Mouse (Mus musculus): ENCODE measurements around the gene Slc17a3.

GRCm38 (mm10) chr13:23822213-23822612 lies 17.0 kb upstream of the Slc17a3 start:
- TF ChIP-seq CTCF (IDR thresholded peaks at IDR 0.05; ENCODE audit: borderline replicate concordance, control insufficient read depth, extremely low read depth, insufficient read depth, low read length, poor library complexity) (no peak), POLR2A (IDR thresholded peaks at IDR 0.05; ENCODE audit: control insufficient read depth, extremely low read depth, insufficient read depth, low read length, poor library complexity) (no peak)
